Mouse (Mus musculus) kidney, adult 2 months (tissue): Measurements from ENCODE around the gene Rnft2. TPM values are rescaled to one million over a fixed set of nuclear protein-coding genes. Genes with fewer than 3 reads are reported as not detected.

Experiments used
- DNase-seq: peaks from one replicate; pipeline ENCODE4 v3.0.0; 2021
- H3K27ac ChIP-seq: fragments of 200-500 bp; 2 replicates; pipeline ENCODE4 v1.5.1; 2012; ENCODE audit warnings: low read depth, low read length, control low read depth, inconsistent platforms; ENCODE audit not compliant: insufficient read depth
- H3K27me3 ChIP-seq: fragments of 200-500 bp; replicated peaks from 2 replicates; pipeline ENCODE4 v1.6.1; 2012; ENCODE audit warnings: mild to moderate bottlenecking, moderate library complexity, low read length, inconsistent platforms; ENCODE audit not compliant: control insufficient read depth, insufficient read depth
- H3K36me3 ChIP-seq: fragments of 200-500 bp; 2 replicates; pipeline ENCODE4 v1.6.1; 2012; ENCODE audit warnings: mild to moderate bottlenecking, moderate library complexity, low read length, inconsistent platforms; ENCODE audit not compliant: control insufficient read depth, insufficient read depth
- H3K4me1 ChIP-seq: fragments of 200-500 bp; 2 replicates; pipeline ENCODE4 v1.6.1; 2011; ENCODE audit warnings: low read length; ENCODE audit not compliant: control insufficient read depth, insufficient read depth
- H3K4me3 ChIP-seq: fragments of 200-500 bp; 2 replicates; pipeline ENCODE4 v1.5.1; 2011; ENCODE audit warnings: mild to moderate bottlenecking, low read depth, low read length, control low read depth; ENCODE audit not compliant: insufficient read depth
- CTCF ChIP-seq: fragments of 200-500 bp; conservative IDR thresholded peaks from 2 replicates; pipeline ENCODE4 v1.5.1; 2011; ENCODE audit warnings: low read depth, mild to moderate bottlenecking, control low read depth, low read length, moderate library complexity, mixed read lengths; ENCODE audit not compliant: insufficient read depth, insufficient read length
- POLR2A ChIP-seq: fragments of 200-500 bp; IDR thresholded peaks from one replicate; pipeline ENCODE4 v1.6.1; 2011; ENCODE audit warnings: low read depth, low read length, control low read depth
- WGBS: fragments of 180-500 bp; shearing (Covaris S2); methylation state at CpG from one replicate; pipeline ENCODE4 v1.1.7; 2018; 5-methylcytosine and 5-hydroxymethylcytosine counted together
- polyA plus RNA-seq: library from polyadenylated mRNA; depleted of rRNA; stranded (reverse); fragments of >200 nt; gene quantifications from 2 replicates; pipeline ENCODE4 v1.2.3, GENCODE M21; 2012

The Rnft2 gene
- polyA plus RNA-seq, 1 experiment: 1.8 TPM

DNA sequence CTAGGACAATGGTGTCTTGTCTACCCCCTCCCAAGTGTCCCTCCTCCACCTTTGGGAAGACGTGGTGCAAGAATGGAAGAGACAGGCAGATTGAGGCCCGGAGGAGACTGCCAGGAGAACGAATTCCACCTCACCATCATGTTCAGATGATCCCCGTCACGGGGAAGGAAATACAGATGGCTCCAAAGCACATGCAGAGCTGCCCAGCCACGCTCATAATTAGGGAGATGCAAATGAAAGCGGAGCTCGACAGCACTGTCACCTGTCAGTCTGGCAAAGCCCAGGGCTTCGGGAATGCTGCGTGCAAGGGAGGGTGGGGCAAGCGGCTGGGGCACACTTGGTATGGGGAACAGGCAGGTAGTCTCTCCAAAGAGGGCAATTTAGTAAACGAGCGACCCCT, 47.5 kb downstream of the Rnft2 start:
- no peaks in the 10 kb centered on the region for H3K27me3 ChIP-seq
- H3K36me3 ChIP-seq: no peaks in the 10 kb centered on the region
- 84% methylated on average over 13 of the region's 13 CpGs for WGBS
- DNase-seq: no peak
- H3K4me3 ChIP-seq: no peak overlapping the region
- no peak overlapping the region for H3K27ac ChIP-seq
- no peaks in the 10 kb centered on the region for H3K4me1 ChIP-seq
- TF ChIP-seq CTCF: no peak
- no peak for TF ChIP-seq POLR2A

DNA sequence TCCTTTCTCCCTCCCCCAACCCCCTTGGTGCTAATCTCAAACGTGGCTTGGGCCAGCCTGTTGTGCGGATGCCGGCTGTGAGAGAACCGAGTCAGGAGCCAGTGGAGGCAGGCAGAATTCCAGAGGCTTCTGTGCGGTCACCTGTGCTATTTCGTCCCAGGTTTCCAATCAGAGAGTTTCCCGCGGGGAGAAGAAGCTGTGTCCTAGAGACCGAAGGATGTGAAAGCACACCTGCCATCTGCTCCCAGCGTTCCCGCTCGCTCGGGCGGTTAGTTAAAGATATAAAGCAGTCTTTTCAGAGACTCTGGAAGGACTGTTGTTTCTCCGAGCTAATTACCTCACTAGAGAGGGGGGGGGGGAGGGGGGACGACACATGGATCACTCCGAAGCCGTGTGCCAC, 52.7 kb downstream of the Rnft2 start:
- no peak for DNase-seq
- 22% methylated on average over 18 of the region's 18 CpGs for WGBS
- Histone ChIP-seq H3K27ac (no peak overlapping the region), H3K36me3 (no peaks in the 10 kb centered on the region), H3K27me3 (no peaks in the 10 kb centered on the region), H3K4me1 (no peaks in the 10 kb centered on the region), H3K4me3 (no peak overlapping the region)
- TF ChIP-seq POLR2A: no peak
- no peak for TF ChIP-seq CTCF

DNA sequence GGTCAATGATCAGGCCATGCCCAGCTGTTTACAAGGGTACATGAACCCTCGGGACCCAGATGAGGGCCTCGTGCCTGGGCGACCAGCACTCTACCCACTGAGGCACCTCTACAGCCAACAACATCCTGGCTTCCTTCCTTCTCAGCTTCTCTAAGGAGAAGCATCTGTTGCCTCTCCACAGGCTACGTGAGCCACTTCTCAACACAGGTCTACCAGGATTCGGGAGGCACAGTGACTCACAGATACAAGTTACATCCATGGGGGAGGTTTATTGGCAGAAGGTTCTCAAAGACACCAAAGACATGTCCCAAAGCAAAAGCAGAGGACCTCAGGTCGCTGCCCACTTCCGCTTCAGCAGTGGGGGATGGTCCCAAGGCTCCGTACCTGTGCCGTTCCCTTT, 54.4 kb downstream of the Rnft2 start:
- no peaks in the 10 kb centered on the region for H3K4me1 ChIP-seq
- 67% methylated on average over 9 of the region's 9 CpGs for whole genome bisulfite sequencing
- DNase-seq: no peak
- TF ChIP-seq POLR2A (no peak), CTCF (no peak)
- no peaks in the 10 kb centered on the region for H3K36me3 ChIP-seq
- H3K27ac ChIP-seq: no peak overlapping the region
- no peaks in the 10 kb centered on the region for H3K27me3 ChIP-seq
- H3K4me3 ChIP-seq: no peak overlapping the region

DNA sequence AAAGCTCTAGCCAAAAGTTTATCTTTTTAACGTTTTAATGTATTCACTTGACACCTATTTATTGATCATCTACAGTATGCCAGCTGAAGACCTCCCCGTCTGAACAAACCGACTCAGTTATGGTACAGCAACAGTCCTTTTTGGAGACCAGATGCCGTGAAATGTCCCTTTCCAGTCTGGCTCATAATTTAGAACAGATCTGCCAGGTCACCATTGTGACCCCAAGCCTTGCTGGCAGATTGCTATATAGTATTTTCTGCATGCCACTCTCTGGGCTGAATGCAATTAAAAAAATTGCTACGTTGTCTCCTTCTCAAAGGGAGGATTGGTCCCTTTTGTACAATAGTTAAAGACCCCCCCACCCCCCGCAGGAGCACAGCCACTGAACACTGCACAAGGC, 56.6 kb downstream of the Rnft2 start:
- DNase-seq: no peak
- H3K27me3 ChIP-seq: no peaks in the 10 kb centered on the region
- TF ChIP-seq POLR2A (no peak), CTCF (no peak)

DNA sequence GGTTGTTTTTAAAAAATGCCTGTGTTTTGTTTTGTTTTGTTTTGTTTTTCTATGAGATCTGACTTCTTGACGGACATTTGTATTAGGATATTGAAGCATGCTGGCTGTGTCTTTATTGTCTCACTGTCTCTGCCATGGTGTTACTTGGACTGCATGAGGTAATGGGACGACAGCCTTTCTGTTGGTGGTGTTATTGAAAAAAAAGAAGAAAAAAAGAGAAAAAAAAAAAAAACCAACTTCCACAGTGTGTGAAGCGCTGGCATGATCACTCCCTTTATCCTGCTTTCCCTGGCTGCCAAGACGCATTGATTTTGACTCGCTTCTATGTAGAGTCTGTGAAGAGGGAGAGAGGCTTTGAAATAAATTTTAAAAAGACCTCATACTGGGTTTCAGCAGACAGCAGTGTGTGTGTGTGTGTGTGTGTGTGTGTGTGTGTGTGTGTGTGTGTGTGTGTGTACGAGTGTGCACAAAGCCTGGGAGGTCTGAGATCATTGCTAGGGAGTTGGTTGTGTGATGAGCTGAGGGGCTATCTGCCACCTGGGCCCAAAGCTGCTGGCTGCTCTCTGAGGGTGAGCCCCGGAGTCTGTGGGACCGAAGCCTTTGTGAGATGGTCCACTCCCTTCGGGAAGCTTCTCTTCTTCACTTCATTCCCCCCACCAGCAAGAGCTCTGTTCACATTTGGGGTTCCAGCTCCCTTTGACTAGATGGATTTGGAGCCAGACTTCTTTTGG, 57.8 kb downstream of the Rnft2 start:
- H3K36me3 ChIP-seq: no peaks in the 10 kb centered on the region
- TF ChIP-seq CTCF (no peak), POLR2A (no peak)
- no peak overlapping the region for H3K27ac ChIP-seq
- DNase-seq: no peak
- H3K4me3 ChIP-seq: no peak overlapping the region
- H3K4me1 ChIP-seq: no peaks in the 10 kb centered on the region
- WGBS: 84% methylated on average over 9 of the region's 9 CpGs
- no peaks in the 10 kb centered on the region for H3K27me3 ChIP-seq

More for the DNA sequence above, 56.6 kb downstream of the Rnft2 start:
- WGBS: 65% methylated on average over 6 of the region's 6 CpGs
- Histone ChIP-seq H3K36me3 (no peaks in the 10 kb centered on the region), H3K27ac (no peak overlapping the region), H3K4me1 (no peaks in the 10 kb centered on the region), H3K4me3 (no peak overlapping the region)

DNA sequence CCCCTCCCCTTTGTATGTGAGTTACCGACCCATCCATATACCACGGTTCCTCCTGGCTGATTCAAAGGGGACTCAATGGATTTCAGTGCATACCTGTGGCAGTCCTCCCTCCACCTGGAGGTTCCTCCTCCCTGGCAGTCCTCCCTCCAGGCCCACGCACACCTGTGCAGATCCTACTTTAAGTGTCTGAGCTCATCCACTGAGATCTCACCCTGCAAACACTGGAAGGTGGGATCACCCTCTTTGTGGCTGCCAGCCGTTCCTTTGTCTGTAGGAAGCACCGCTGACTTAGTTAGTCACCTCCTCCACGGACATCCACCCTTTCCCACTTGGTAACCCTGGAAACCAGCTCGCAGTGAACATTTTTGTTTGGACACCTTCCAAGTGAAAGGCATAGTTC, 67.3 kb downstream of the Rnft2 start:
- DNase-seq: no peak
- H3K4me3 ChIP-seq: no peak overlapping the region
- H3K27me3 ChIP-seq: no peaks in the 10 kb centered on the region; the same call in 1 of the 2 replicates
- H3K36me3 ChIP-seq: no peaks in the 10 kb centered on the region
- no peaks in the 10 kb centered on the region for H3K4me1 ChIP-seq
- no peak for TF ChIP-seq CTCF
- no peak for TF ChIP-seq POLR2A
- H3K27ac ChIP-seq: no peak overlapping the region
- WGBS: 58% methylated on average over 7 of the region's 7 CpGs

DNA sequence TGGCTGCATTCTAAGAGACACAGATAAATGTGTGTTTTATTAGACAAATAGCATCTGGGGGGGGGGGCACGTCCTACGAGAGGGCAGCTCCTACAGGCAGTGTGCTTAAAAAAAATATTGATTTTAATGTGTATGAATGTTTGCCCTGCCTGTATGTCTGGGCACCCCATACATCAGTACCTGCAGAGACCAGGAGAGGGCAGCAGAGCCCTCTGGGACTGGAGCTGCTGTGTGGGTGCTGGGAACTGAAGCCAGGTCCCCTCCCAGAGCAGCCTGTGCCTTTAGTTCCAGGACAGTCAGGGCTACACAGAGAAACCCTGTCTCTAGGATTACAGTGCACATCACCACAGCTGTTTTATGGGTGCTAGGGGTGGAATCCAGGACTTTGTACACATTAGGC, 69.8 kb downstream of the Rnft2 start:
- Histone ChIP-seq H3K36me3 (no peaks in the 10 kb centered on the region), H3K4me1 (peaks cover 2% of the 10 kb centered on the region; the same call in 1 of the 2 replicates), H3K27ac (no peak overlapping the region), H3K27me3 (peaks cover 7% of the 10 kb centered on the region), H3K4me3 (no peak overlapping the region)
- TF ChIP-seq CTCF (no peak), POLR2A (no peak)
- DNase-seq: no peak
- WGBS: 33% methylated on average over 2 of the region's 2 CpGs
